Mouse (Mus musculus): ENCODE results near the gene Rnps1.

- TF ChIP-seq POLR2A (IDR thresholded peaks at IDR 0.05; ENCODE audit: borderline replicate concordance, extremely low read depth, insufficient read depth, insufficient read length, poor library complexity, severe bottlenecking): no peak
- no peak for TF ChIP-seq CTCF (IDR thresholded peaks at IDR 0.05; ENCODE audit: borderline replicate concordance, extremely low read depth, insufficient read depth, insufficient read length)
These were observed 39.9 kb downstream of the Rnps1 start for GRCm38 (mm10) chr17:24454218-24454755.

All from brain, embryonic 14.5 days (tissue).